Mouse (Mus musculus) heart, embryonic 15.5 days (tissue): ENCODE results near the gene Tgfbr1. TPM values are rescaled to one million over a fixed set of nuclear protein-coding genes. Genes with fewer than 3 reads are reported as not detected.
"Not testable (repeated sequence)": the region's sequence is repeated elsewhere in the genome, so short reads cannot be mapped to it uniquely, and the experiment has no call there.

Experiments used
- ATAC-seq: fragments of 200-750 bp; cut with Nextera tagmentation; replicated peaks from 2 replicates; pipeline ENCODE4 v1.8.0; 2017; ENCODE audit warnings: low read depth, moderate TSS enrichment; ENCODE audit not compliant: insufficient number of reproducible peaks, insufficient read depth, low FRiP score
- H3K27ac ChIP-seq: fragments of 300-500 bp; sonication (generic); 2 replicates; pipeline ENCODE4 v1.5.1; 2015; ENCODE audit warnings: mild to moderate bottlenecking, inconsistent platforms
- H3K27me3 ChIP-seq: fragments of 300-500 bp; sonication (generic); 2 replicates; pipeline ENCODE4 v1.6.1; 2015; ENCODE audit warnings: inconsistent platforms
- H3K36me3 ChIP-seq: fragments of 300-500 bp; sonication (generic); 2 replicates; pipeline ENCODE4 v1.6.1; 2015; ENCODE audit warnings: mild to moderate bottlenecking, inconsistent platforms
- H3K4me1 ChIP-seq: fragments of 300-500 bp; sonication (generic); replicated peaks from 2 replicates; pipeline ENCODE4 v1.6.1; 2015; ENCODE audit warnings: inconsistent platforms
- H3K4me2 ChIP-seq: fragments of 300-500 bp; sonication (generic); 2 replicates; pipeline ENCODE4 v1.6.1; 2015; ENCODE audit warnings: inconsistent platforms, mild to moderate bottlenecking, moderate library complexity
- H3K4me3 ChIP-seq: fragments of 300-500 bp; sonication (generic); 2 replicates; pipeline ENCODE4 v1.5.1; 2015; ENCODE audit warnings: mild to moderate bottlenecking, inconsistent platforms
- H3K9ac ChIP-seq: fragments of 300-500 bp; sonication (generic); 2 replicates; pipeline ENCODE4 v1.6.1; 2015; ENCODE audit warnings: mild to moderate bottlenecking, inconsistent platforms
- H3K9me3 ChIP-seq: fragments of 300-500 bp; sonication (generic); replicated peaks from 2 replicates; pipeline ENCODE4 v1.6.1; 2016; ENCODE audit warnings: inconsistent platforms
- WGBS: fragments of 180-500 bp; shearing (Covaris S2); methylation state at CpG from one replicate; pipeline ENCODE4 v1.1.7; 2015; ENCODE audit warnings: mixed read lengths; 5-methylcytosine and 5-hydroxymethylcytosine counted together
- polyA plus RNA-seq: library from polyadenylated mRNA; unstranded; fragments of >200 nt; fragmentation: Nextera tagmentation; extraction: Ambion mirVana; gene quantifications from 2 replicates; pipeline ENCODE4 v1.2.1, GENCODE M21; 2015

Gene Tgfbr1
- polyA plus RNA-seq, 1 experiment from 2014 or later, result 18.9 TPM

DNA sequence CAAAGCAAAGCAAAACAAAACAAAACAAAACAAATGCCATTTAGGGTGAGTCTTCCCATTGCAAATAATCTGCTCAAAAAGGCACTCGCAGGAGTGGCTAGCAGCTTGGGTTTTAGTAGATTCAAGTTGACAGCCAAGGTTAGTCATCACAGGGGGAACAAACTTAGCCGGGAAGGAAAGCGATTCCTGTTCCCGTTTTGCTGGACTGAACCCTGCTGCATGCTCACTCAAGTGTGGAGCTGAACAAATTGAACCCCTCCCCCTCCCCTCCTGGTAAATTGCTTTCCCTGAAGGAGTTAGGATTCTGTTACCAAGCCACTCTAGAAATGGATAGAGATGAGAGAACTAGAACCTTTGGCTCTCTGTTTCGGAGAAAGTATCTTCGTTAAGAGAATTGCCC is 3.3 kb upstream of the Tgfbr1 start:
- no peak overlapping the region for H3K4me3 ChIP-seq
- 52% methylated on average over 6 of the region's 6 CpGs for WGBS

DNA sequence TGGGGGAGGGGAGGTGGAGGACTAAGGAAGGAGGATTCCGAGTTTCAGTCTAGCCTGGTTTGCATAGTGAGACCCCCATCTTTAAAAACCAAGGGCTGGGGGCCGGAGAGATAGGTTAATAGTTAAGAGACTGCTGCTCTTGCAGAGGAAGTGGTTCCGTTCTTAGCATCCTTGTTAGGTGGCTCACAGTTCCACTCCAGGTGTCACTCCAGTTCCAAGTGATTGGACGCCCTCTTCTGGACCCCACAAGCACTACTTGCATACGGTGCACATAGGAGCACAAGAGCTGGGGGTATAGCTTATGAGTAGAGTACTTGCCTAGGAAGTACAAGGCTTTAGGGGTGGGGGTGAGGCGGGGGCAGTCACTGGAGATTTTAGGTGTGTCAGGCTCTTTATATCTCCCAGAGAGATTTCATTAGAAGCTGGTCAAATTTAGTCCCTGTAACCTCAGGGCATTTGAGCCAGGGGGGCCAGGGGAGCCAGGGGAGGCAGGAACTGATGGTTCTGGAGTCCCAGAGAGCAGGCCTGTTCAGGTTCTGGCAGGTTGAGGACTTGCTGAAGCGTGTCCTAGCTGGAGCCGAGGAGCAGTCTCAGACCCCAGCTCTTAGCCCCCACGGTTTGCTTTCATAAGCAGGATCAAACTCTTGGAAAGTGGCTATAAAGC is 1.5 kb upstream of the Tgfbr1 start:
- H3K4me2 ChIP-seq, result peak overlapping the region; percentile 97
- peaks cover 20% of the 10 kb centered on the region for H3K4me1 ChIP-seq
- peak overlapping the region; percentile 75; the same call in 1 of the 2 replicates for H3K9ac ChIP-seq
- no peaks in the 10 kb centered on the region for H3K9me3 ChIP-seq
- no peaks in the 10 kb centered on the region for H3K36me3 ChIP-seq
- H3K27ac ChIP-seq, result peak overlapping the region; percentile 76
- 22% methylated on average over 9 of the region's 9 CpGs for WGBS
- no peak for ATAC-seq
- no peaks in the 10 kb centered on the region for H3K27me3 ChIP-seq
- H3K4me3 ChIP-seq, result peak overlapping the region; percentile 92

More for the DNA sequence above, 3.3 kb upstream of the Tgfbr1 start:
- H3K36me3 ChIP-seq, result no peaks in the 10 kb centered on the region
- ATAC-seq, result no peak
- H3K27ac ChIP-seq, result no peak overlapping the region
- H3K4me2 ChIP-seq, result no peak overlapping the region
- H3K27me3 ChIP-seq, result no peaks in the 10 kb centered on the region
- H3K4me1 ChIP-seq, result peaks cover 12% of the 10 kb centered on the region
- no peaks in the 10 kb centered on the region for H3K9me3 ChIP-seq
- no peak overlapping the region for H3K9ac ChIP-seq

DNA sequence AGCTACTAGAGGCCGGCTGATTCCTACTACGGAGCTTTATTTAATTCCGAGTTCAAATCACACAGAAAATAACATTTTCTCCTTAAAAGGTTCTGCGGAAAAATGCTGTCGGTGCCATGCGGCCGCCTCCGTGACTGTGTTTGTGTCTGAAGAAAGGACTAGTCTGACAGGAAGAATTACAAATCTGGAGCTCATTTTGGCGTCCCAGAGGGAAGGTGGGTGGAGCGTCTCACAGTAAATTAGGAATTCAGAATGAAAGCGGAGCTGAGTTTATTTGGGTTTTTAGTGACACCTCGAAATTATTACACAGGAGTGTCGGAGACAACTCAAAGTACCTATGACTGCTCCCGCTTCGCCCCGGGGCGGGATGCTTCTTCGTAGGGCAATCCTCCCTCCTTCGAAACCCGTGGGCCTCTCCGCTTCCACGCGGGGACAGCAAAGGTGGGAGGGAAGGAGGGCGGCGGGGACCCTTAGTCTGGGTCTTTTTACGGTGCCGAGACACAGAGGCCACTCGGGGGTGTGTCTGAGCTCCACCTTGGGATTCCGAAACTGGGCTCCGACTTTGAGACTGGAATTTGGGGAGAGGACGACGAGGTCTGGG is 861 bp upstream of the Tgfbr1 start:
- Histone ChIP-seq H3K4me2 (peak overlapping the region; percentile 97), H3K9me3 (no peaks in the 10 kb centered on the region), H3K4me1 (peaks cover 21% of the 10 kb centered on the region), H3K4me3 (peak overlapping the region; percentile 92), H3K9ac (peak overlapping the region; percentile 75), H3K27ac (peak overlapping the region; percentile 76), H3K36me3 (no peaks in the 10 kb centered on the region), H3K27me3 (no peaks in the 10 kb centered on the region)
- WGBS, result under 1% methylated on average over 32 of the region's 32 CpGs
- ATAC-seq, result peak; percentile 0; the same call in 1 of the 2 replicates

GRCm38 (mm10) chr4:47353416-47354111 is 542 bp downstream of the Tgfbr1 start:
- under 1% methylated on average over 52 of the region's 73 CpGs for WGBS
- peak overlapping the region; percentile 97 for H3K27ac ChIP-seq
- peak; percentile 77 for ATAC-seq
- peaks cover 29% of the 10 kb centered on the region for H3K4me1 ChIP-seq
- peak overlapping the region; percentile 94 for H3K9ac ChIP-seq
- no peaks in the 10 kb centered on the region for H3K36me3 ChIP-seq
- H3K27me3 ChIP-seq, result no peaks in the 10 kb centered on the region
- peak overlapping the region; percentile 72 for H3K4me2 ChIP-seq
- H3K4me3 ChIP-seq, result peak overlapping the region; percentile 92
- H3K9me3 ChIP-seq, result no peaks in the 10 kb centered on the region

- H3K4me2 ChIP-seq, result peak overlapping the region; percentile 72
- no peaks in the 10 kb centered on the region for H3K27me3 ChIP-seq
- H3K36me3 ChIP-seq, result no peaks in the 10 kb centered on the region
- no peak for ATAC-seq
- peak overlapping the region; percentile 92 for H3K4me3 ChIP-seq
- peaks cover 33% of the 10 kb centered on the region for H3K4me1 ChIP-seq
- 38% methylated on average over 3 of the region's 3 CpGs for WGBS
- H3K9ac ChIP-seq, result peak overlapping the region; percentile 94
- H3K27ac ChIP-seq, result no peak overlapping the region
- no peaks in the 10 kb centered on the region for H3K9me3 ChIP-seq
Observed at GRCm38 (mm10) chr4:47354304-47354703, 1.3 kb downstream of the Tgfbr1 start.

DNA sequence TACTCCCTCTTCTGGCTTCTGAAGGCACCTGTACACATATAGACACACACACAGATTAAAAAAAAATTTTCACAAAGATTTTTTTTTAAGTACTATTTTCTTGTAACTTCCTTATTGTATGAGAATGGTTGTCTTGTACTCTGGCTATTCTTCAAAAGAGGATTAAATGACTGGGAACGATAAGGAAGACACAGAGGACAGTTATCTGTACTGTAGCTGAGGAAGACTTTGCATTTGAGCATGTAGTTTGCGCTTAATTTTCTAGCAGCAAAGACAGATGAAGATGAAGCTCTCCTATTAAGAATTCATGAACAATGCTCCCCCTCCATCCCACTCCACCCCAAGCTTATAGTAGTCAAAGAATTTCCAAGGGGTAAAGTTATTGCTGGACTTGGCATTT is 9.6 kb downstream of the Tgfbr1 start:
- 82% methylated on average over 2 of the region's 2 CpGs for WGBS
- Histone ChIP-seq H3K27ac (0 out of 2 replicates have a peak overlapping the region, but pooled peaks have one; percentile 15), H3K27me3 (no peaks in the 10 kb centered on the region), H3K4me3 (no peak overlapping the region), H3K9me3 (no peaks in the 10 kb centered on the region), H3K36me3 (no peaks in the 10 kb centered on the region), H3K4me2 (no peak overlapping the region), H3K4me1 (peaks cover 41% of the 10 kb centered on the region), H3K9ac (no peak overlapping the region)
- ATAC-seq, result no peak

DNA sequence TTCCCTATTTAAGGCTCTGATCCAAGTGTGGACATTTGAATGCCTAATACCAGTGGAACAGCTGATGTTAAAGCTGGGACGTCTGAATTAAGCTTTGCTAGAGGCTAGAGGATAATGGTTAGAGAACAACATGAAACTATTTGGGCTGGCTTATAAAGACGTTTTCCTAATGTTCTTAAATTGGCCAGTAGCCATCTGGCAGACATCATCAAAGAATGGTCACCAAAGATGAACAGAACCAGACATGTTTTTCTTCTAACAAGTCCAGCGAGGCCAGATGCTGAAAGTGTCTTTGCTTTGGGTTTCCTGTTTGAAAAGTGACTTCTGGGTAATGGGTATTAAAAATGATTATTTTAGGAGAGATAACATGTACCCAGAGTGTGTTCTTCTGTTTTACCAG is 10.1 kb downstream of the Tgfbr1 start:
- H3K4me1 ChIP-seq, result peaks cover 39% of the 10 kb centered on the region
- H3K27ac ChIP-seq, result 0 out of 2 replicates have a peak overlapping the region, but pooled peaks have one; percentile 15
- no peak overlapping the region for H3K4me3 ChIP-seq
- no peak overlapping the region for H3K9ac ChIP-seq
- 30% methylated on average over 3 of the region's 3 CpGs for WGBS
- no peaks in the 10 kb centered on the region for H3K36me3 ChIP-seq
- ATAC-seq, result no peak; the same call in 1 of the 2 replicates
- H3K4me2 ChIP-seq, result no peak overlapping the region
- H3K27me3 ChIP-seq, result no peaks in the 10 kb centered on the region
- no peaks in the 10 kb centered on the region for H3K9me3 ChIP-seq

- no peaks in the 10 kb centered on the region for H3K9me3 ChIP-seq
- no peak overlapping the region for H3K4me3 ChIP-seq
- no peak overlapping the region for H3K4me2 ChIP-seq
- ATAC-seq, result no peak
- H3K27ac ChIP-seq, result no peak overlapping the region
- H3K4me1 ChIP-seq, result peaks cover 9% of the 10 kb centered on the region; the same call in 1 of the 2 replicates
- H3K36me3 ChIP-seq, result no peaks in the 10 kb centered on the region
- no peak overlapping the region for H3K9ac ChIP-seq
- WGBS, result 76% methylated on average over 2 of the region's 2 CpGs
- no peaks in the 10 kb centered on the region for H3K27me3 ChIP-seq
Observed at GRCm38 (mm10) chr4:47368717-47369116, 15.7 kb downstream of the Tgfbr1 start.

GRCm38 (mm10) chr4:47378716-47379115 is 25.7 kb downstream of the Tgfbr1 start:
- H3K4me2 ChIP-seq, result no peak overlapping the region
- no peak overlapping the region for H3K27ac ChIP-seq
- no peaks in the 10 kb centered on the region for H3K9me3 ChIP-seq
- H3K36me3 ChIP-seq, result no peaks in the 10 kb centered on the region
- ATAC-seq, result no peak
- H3K9ac ChIP-seq, result no peak overlapping the region
- no peaks in the 10 kb centered on the region for H3K27me3 ChIP-seq
- H3K4me1 ChIP-seq, result peaks cover 23% of the 10 kb centered on the region
- no peak overlapping the region for H3K4me3 ChIP-seq
- 45% methylated on average over 1 of the region's 1 CpGs for WGBS

- H3K4me3 ChIP-seq, result no peak overlapping the region
- no peaks in the 10 kb centered on the region for H3K9me3 ChIP-seq
- H3K4me2 ChIP-seq, result no peak overlapping the region
- H3K4me1 ChIP-seq, result peaks cover 23% of the 10 kb centered on the region
- no peak overlapping the region for H3K27ac ChIP-seq
- H3K27me3 ChIP-seq, result no peaks in the 10 kb centered on the region
- ATAC-seq, result no peak
- whole genome bisulfite sequencing, result 22% methylated on average over 1 of the region's 1 CpGs
- H3K36me3 ChIP-seq, result peaks cover 15% of the 10 kb centered on the region
- no peak overlapping the region for H3K9ac ChIP-seq
Observed at GRCm38 (mm10) chr4:47382426-47382825, 29.4 kb downstream of the Tgfbr1 start.

DNA sequence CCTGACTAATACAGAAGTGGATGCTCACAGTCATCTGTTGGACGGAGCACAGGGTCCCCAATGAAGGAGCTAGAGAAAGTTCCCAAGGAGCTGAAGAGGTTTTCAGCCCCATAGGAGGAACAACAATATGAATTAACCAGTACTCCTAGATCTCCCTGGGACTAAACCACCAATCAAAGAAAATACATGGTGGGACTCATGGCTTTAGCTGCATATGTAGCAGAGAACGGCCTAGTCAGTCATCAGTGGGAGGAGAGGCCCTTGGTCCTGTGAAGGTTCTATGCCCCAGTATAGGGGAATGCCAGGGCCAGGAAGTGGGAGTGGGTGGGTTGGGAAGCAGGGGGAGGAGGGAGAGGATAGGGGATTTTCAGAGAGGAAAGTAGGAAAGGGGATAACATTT is 38.9 kb downstream of the Tgfbr1 start:
- not testable (repeated sequence) for H3K9me3 ChIP-seq, H3K4me3 ChIP-seq, H3K4me1 ChIP-seq, H3K27me3 ChIP-seq, H3K9ac ChIP-seq, ATAC-seq, H3K27ac ChIP-seq, H3K4me2 ChIP-seq
- peaks cover 12% of the 10 kb centered on the region; the same call in 1 of the 2 replicates for H3K36me3 ChIP-seq
- WGBS, result 89% methylated on average over 2 of the region's 2 CpGs
